Mouse (Mus musculus) testis, adult 2 months (tissue): ENCODE results near the gene Eps8.

ENCODE experiments used
- CTCF ChIP-seq: fragments of 200-500 bp; IDR thresholded peaks from 2 replicates; pipeline ENCODE4 v1.5.1; 2012; ENCODE audit warnings: low read depth, mild to moderate bottlenecking, inconsistent platforms, low read length, moderate library complexity; ENCODE audit not compliant: control insufficient read depth, insufficient read depth, insufficient replicate concordance
- POLR2A ChIP-seq: fragments of 200-500 bp; IDR thresholded peaks from 2 replicates; pipeline ENCODE4 v1.6.1; 2012; ENCODE audit warnings: low read depth, mild to moderate bottlenecking, inconsistent platforms, low read length, moderate library complexity; ENCODE audit not compliant: control insufficient read depth

- TF ChIP-seq POLR2A: no peak
- no peak for TF ChIP-seq CTCF
These were observed 197.5 kb downstream of the Eps8 start for GRCm38 (mm10) chr6:137457210-137457609.
